Mouse (Mus musculus) thymus, postnatal 25 days (tissue): ENCODE data around the gene Kng1.

Experiments used
- DNase-seq: peaks from one replicate; pipeline ENCODE4 v3.0.0; 2022

Gene Kng1

DNA sequence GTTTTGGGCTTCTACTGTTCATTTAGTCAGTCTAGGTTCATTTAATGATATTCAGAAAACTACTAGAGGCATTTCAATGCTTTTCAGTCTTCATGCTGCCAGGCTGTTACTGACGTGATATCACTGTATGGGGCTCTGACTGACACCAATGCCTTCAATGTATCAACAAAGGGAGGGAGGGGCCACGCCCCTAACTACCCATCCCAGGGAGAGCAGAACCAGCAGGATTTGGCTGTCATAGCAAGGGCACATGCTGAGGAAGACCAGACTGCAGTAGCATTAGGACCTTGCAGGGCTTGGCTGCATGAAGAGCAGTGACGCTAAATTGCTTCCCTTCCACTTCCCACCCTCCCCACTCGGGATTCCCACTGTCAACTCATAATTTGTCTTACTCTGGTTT lies 59.5 kb downstream of the Kng1 start:
- DNase-seq, result no peak

DNA sequence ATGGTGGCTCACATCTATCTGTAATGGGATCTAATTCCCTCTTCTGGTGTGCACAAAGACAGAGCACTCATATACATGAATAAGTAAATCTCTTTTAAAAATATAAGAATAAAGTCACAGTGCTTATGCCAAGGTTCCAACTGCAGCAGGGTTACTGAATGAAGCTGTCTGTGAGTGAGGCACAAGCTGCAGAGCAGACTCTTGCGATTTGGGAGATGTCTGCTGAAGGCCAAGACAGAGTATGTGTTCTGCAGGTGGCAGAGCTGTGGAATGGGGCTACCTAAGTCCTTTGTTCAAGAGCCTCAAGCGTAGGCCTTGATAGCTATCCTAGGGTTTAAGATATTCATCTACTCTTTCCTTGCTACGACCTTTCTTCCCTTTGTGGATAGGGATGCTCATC lies 64.8 kb downstream of the Kng1 start:
- no peak for DNase-seq

DNA sequence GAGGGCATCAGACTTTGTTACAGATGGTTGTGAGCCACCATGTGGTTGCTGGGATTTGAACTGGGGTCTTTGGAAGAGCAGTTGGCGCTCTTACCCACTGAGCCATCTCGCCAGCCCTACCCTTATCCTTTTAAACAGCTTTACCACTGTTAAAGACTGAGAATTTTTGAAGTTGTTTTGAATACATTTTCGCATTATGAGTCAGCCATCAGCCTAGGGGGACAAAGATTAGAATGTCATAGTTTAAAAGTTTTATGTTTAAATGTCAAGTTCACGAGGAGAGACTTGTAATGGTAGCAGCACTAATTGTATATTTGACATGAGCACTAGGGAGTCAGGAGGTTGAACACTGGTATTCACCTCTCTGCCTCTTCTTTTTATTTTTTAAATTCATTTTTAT lies 65.4 kb downstream of the Kng1 start:
- no peak for DNase-seq

DNA sequence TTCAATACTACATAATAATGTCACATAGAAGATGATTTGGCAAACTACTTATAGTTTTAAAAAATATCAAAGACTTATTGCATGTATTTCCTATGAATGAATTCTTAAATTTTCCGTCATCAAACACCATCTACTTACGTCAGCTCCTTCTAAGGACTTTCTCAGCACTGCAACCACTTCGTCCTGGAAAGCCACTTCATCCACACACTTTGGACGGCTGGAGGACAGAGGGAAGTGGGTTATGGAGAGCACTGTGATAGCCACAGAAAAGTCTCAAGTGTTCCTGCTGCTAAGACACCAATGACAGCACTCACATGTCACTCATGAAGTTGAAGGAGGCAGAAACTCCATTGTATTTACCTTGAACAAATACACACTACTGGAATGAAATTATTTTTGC lies 66.7 kb downstream of the Kng1 start:
- DNase-seq, result no peak

DNA sequence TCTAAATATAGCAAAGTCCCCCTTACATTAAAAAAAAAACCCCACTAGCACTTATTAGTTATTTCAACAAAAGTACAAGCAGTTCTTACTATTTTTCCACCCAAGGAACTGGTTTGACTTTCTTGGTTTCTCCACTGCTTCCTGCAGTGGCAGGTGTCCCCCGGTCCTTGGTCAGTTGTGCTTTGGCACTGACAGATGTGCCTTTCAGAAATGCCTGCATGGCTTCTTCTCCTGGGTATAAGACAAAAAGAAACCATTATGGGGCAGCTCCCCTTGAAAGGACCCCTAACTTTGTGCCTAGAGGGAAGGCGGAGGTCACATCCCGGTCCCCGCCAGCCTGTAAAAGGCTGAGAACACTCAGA lies 69.6 kb downstream of the Kng1 start:
- no peak for DNase-seq

DNA sequence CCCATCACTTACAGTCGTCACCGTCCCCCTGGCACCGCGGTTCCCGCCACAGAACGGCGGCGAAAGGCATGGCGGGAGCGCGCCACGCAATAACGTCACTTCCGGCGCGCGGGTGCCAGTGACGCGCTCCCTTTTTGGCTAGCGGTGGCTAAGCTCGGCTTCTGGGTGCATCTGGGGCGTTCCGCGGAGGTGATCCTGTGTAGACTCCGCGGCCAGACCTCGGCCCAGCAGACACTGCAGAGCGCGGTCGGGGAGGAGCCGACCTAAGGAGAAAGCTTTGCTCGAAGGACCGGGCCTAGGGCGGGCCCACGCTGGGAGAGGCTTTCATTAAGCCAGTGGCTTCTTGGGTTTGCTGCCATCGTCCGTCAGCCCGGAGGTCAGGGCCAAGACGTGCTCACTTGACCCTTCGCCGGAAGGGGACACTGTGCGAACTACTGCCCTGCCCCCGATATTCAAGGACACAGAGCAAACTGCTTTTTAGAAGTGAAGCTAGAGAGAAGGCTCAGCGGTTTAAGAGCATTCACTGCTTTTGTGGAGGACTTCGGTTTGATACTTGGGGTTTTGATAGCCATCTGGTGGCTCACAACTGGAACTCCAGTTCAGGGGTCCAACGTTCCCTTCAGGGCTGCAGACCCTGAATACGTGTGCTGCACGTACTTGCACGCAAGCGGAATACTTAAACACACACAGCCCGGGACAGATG lies 70.2 kb downstream of the Kng1 start, which contains the start of gene Rfc4:
Rfc4 (minus strand) TSS at position 65 of the 703 bp plus-strand sequence.
- DNase-seq, result peak; percentile 92

DNA sequence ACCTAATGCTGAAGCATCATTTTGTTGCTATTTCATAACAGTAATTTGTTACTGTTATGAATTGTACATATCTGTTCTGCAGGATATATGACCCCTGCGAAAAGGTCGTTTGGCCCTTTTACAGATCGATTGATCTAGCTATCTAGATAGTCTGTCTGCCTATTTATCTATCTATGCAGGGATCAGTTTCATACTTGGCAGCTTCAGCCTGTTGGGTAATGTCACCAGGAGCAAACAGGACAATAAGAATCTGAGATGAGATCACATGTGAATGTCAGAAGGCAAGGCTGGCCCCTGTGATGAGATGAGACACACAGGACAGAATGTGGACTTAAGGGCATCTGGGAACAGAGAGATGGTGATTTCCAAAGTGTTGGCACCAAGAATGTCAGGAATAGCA lies 72.6 kb downstream of the Kng1 start:
- no peak for DNase-seq
